Mouse (Mus musculus) thymus, postnatal 10 days (tissue): Measurements from ENCODE around the gene Olfr406.

Experiments used
- DNase-seq, 2 experiments: peaks; one replicate each; pipeline ENCODE4 v3.0.0; 2021; ENCODE audit warnings: low spot score in 2 of 2

The Olfr406 gene

GRCm38 (mm10) chr11:74259508-74259907 is at the start of gene Olfr406:
TSS of gene Olfr406 (plus strand) at chr11:74259808.
- no peak for DNase-seq

GRCm38 (mm10) chr11:74211279-74211678 is 48.3 kb upstream of the Olfr406 start, which contains the start of gene Olfr43:
TSS of gene Olfr43 (minus strand) at chr11:74211379.
- DNase-seq: no peak

- no peak for DNase-seq
Measured at GRCm38 (mm10) chr11:74241201-74241600, 18.4 kb upstream of the Olfr406 start.

- no peak for DNase-seq
Measured at GRCm38 (mm10) chr11:74283436-74283835, 23.8 kb downstream of the Olfr406 start, which contains the start of gene Olfr59. TSS of gene Olfr59 (plus strand) at chr11:74283736.

GRCm38 (mm10) chr11:74287256-74287655 is 27.6 kb downstream of the Olfr406 start:
- DNase-seq: no peak
